9 mouse cellular contexts compared by ENCODE assay signal in genomic region chr12:103322801-103323200, GRCm38 (mm10). TPM values are rescaled to one million over a fixed set of nuclear protein-coding genes. Genes with fewer than 3 reads are reported as not detected.
A peak's percentile ranks its signal among the peaks of the same experiment; 100 is the strongest.
DNase-seq lines count a peak whose midpoint lies in the region; ATAC-seq and TF ChIP-seq lines count a peak whose summit lies in the region.
"Had no signal": no experiment of that assay in that cellular context is flagged by ENCODE, and none has a peak within 500 bp of the region (broad histone marks: within the 10 kb centered on the region; RNA-seq: fewer than 3 reads in every experiment).

No protein-coding gene starts in this region.

- TF ChIP-seq EP300 in ES-Bruce4 (IDR thresholded peaks at IDR 0.05; ENCODE audit: insufficient read depth, low read depth, low read length): no peak

- ATAC-seq in embryonic facial prominence, embryonic 11.5 days (replicated peaks; ENCODE audit: insufficient number of reproducible peaks, low FRiP score, low TSS enrichment, low read depth): no peak

- H3K9me3 ChIP-seq in ES-Bruce4 (replicated peaks; ENCODE audit: control insufficient read depth, insufficient read depth, low read length, poor library complexity, severe bottlenecking): no peaks in the 10 kb centered on the region
- no peaks in the 10 kb centered on the region for H3K9me3 ChIP-seq in embryonic facial prominence, embryonic 11.5 days (replicated peaks; ENCODE audit: control insufficient read depth, low read length)
- H3K9me3 ChIP-seq: limb, embryonic 13.5 days had no signal

- no peaks in the 10 kb centered on the region for H3K36me3 ChIP-seq in ES-Bruce4 (ENCODE audit: control insufficient read depth, insufficient read depth, low read length, poor library complexity, severe bottlenecking)
- H3K36me3 ChIP-seq in embryonic facial prominence, embryonic 11.5 days (replicated peaks; ENCODE audit: control insufficient read depth, insufficient read depth, low read depth, low read length): no peaks in the 10 kb centered on the region
- H3K36me3 ChIP-seq: limb, embryonic 13.5 days had no signal

- H3K4me3 ChIP-seq in left cerebral cortex, adult 2 months: no peak overlapping the region
- H3K4me3 ChIP-seq in ES-Bruce4 (ENCODE audit: low read depth, low read length): no peak overlapping the region
- H3K4me3 ChIP-seq in embryonic facial prominence, embryonic 11.5 days (ENCODE audit: low read depth, low read length): no peak overlapping the region
- H3K4me3 ChIP-seq: limb, embryonic 13.5 days had no signal

- no peak overlapping the region for H3K27ac ChIP-seq in left cerebral cortex, adult 2 months
- H3K27ac ChIP-seq in ES-Bruce4 (ENCODE audit: insufficient read depth, low read length): no peak overlapping the region
- no peak overlapping the region for H3K27ac ChIP-seq in embryonic facial prominence, embryonic 11.5 days (replicated peaks; ENCODE audit: low read depth, low read length)
- H3K27ac ChIP-seq: limb, embryonic 13.5 days had no signal

- H3K27me3 ChIP-seq in ES-Bruce4 (ENCODE audit: control insufficient read depth, insufficient read depth, low read length, poor library complexity, severe bottlenecking): no peaks in the 10 kb centered on the region
- peaks cover 8% of the 10 kb centered on the region; the same call in 1 of the 2 replicates for H3K27me3 ChIP-seq in embryonic facial prominence, embryonic 11.5 days (ENCODE audit: control insufficient read depth, insufficient read depth, low read length)

- H3K4me2 ChIP-seq in embryonic facial prominence, embryonic 11.5 days (ENCODE audit: low read depth, low read length): no peak overlapping the region
- H3K4me2 ChIP-seq: limb, embryonic 13.5 days had no signal

- intact Hi-C loops in left cerebral cortex, adult 2 months (cut with DNase I): loop anchor here (5.0 kb wide), 1 partner anchor 180 kb away; no protein-coding TSS in a partner anchor

- DNase-seq in cerebellum, postnatal 14 days: peak; percentile 54 to 62
- DNase-seq in cerebellum, adult 11 months: no peak
- peak in 1 of 2 experiments; percentile 53 for DNase-seq in left cerebral cortex, adult 2 months (ENCODE audit: extremely low spot score in 1 of 2, low spot score in 2 of 2)
- DNase-seq in left cerebral cortex, adult 8-10 months (ENCODE audit: low spot score in 2 of 2): no peak
- DNase-seq in embryonic facial prominence, embryonic 11.5 days (ENCODE audit: low spot score): peak; percentile 31
- DNase-seq in thymus, postnatal 4 days: peak; percentile 65
- no peak for DNase-seq in c-Kit-positive CD71-positive TER-119-positive erythroid progenitor cells, embryonic 14.5 days (ENCODE audit: low spot score)

- H3K9ac ChIP-seq in ES-Bruce4 (ENCODE audit: low read depth, poor library complexity, severe bottlenecking): no peak overlapping the region
- no peak overlapping the region for H3K9ac ChIP-seq in embryonic facial prominence, embryonic 11.5 days (replicated peaks; ENCODE audit: low read length)
- H3K9ac ChIP-seq: limb, embryonic 13.5 days had no signal

- peak; percentile 78 for TF ChIP-seq CTCF in left cerebral cortex, adult 2 months (IDR thresholded peaks at IDR 0.05)
- peak; percentile 63 for TF ChIP-seq CTCF in ES-Bruce4 (IDR thresholded peaks at IDR 0.05; ENCODE audit: low read depth, low read length)

- TF ChIP-seq POLR2A in ES-Bruce4 (IDR thresholded peaks at IDR 0.05; ENCODE audit: insufficient read depth, low read length): no peak

- no peaks in the 10 kb centered on the region for H3K4me1 ChIP-seq in ES-Bruce4 (ENCODE audit: control insufficient read depth, insufficient read depth, low read length)
- peaks cover 3% of the 10 kb centered on the region; the same call in 1 of the 2 replicates for H3K4me1 ChIP-seq in embryonic facial prominence, embryonic 11.5 days (ENCODE audit: control insufficient read depth, insufficient read depth, low read length)

- WGBS in embryonic facial prominence, embryonic 11.5 days: 43% methylated on average over 3 of the region's 3 CpGs

RNA-seq across cellular contexts. Expression of gene Fam181a, which starts 12.0 kb away (rescaled TPM):
- 1 to 10 TPM; 1.6 to 2.6 TPM for total RNA-seq in left cerebral cortex, adult 2 months (2021)
- total RNA-seq in left cerebral cortex, adult 8-10 months (2022): 1 to 10 TPM; 1.9 to 4.9 (median 3.1) TPM
- polyA plus RNA-seq in ES-Bruce4 (2011; ENCODE audit: insufficient read depth, insufficient read length, low read depth, missing spikeins): not detected in 2 replicates
- 4.5 and 5.1 TPM in 2 replicates for polyA plus RNA-seq in embryonic facial prominence, embryonic 11.5 days (2014; fragmentation: Nextera tagmentation; extraction: Ambion mirVana)

RNA-seq across cellular contexts. Expression of gene Asb2, which starts 33.0 kb away (rescaled TPM):
- total RNA-seq in left cerebral cortex, adult 2 months (2021): 1 to 10 TPM; 3.3 to 3.7 TPM
- 1 to 10 TPM; 4.2 to 7.1 (median 4.7) TPM for total RNA-seq in left cerebral cortex, adult 8-10 months (2022)
- not detected in 2 replicates for polyA plus RNA-seq in ES-Bruce4 (2011; ENCODE audit: insufficient read depth, insufficient read length, low read depth, missing spikeins)
- polyA plus RNA-seq in embryonic facial prominence, embryonic 11.5 days (2014; fragmentation: Nextera tagmentation; extraction: Ambion mirVana): 0.92 and 1.2 TPM in 2 replicates

Comparison
In these comparisons a context has a peak if more than half of its experiments do, and no peak if none do; other contexts are left out.
1. DNase-seq: peak in cerebellum, postnatal 14 days (2 of 2), embryonic facial prominence, embryonic 11.5 days (single experiment) and thymus, postnatal 4 days (single experiment); none in cerebellum, adult 11 months (single experiment), left cerebral cortex, adult 8-10 months (0 of 2) and c-Kit-positive CD71-positive TER-119-positive erythroid progenitor cells, embryonic 14.5 days (single experiment).